Mouse (Mus musculus) stomach, postnatal 0 days (tissue): ENCODE measurements around the gene Mterf1b. TPM values are rescaled to one million over a fixed set of nuclear protein-coding genes. Genes with fewer than 3 reads are reported as not detected.

Experiments
- ATAC-seq: fragments of 200-750 bp; cut with Nextera tagmentation; 2 replicates; pipeline ENCODE4 v1.8.0; 2017; ENCODE audit not compliant: low FRiP score, low TSS enrichment
- DNase-seq: peaks from one replicate; pipeline ENCODE4 v3.0.0-alpha.2; 2016; ENCODE audit warnings: low spot score
- H3K27ac ChIP-seq: fragments of 300-500 bp; sonication (generic); replicated peaks from 2 replicates; pipeline ENCODE4 v1.5.1; 2014; ENCODE audit warnings: mild to moderate bottlenecking, control low read depth
- H3K27me3 ChIP-seq: fragments of 300-500 bp; sonication (generic); 2 replicates; pipeline ENCODE4 v1.6.1; 2014; ENCODE audit warnings: low read length; ENCODE audit not compliant: control insufficient read depth, insufficient read depth
- H3K36me3 ChIP-seq: fragments of 300-500 bp; sonication (generic); 2 replicates; pipeline ENCODE4 v1.6.1; 2014; ENCODE audit warnings: low read length, mixed read lengths; ENCODE audit not compliant: control insufficient read depth, insufficient read depth
- H3K4me1 ChIP-seq: fragments of 300-500 bp; sonication (generic); replicated peaks from 2 replicates; pipeline ENCODE4 v1.6.1; 2014; ENCODE audit warnings: antibody characterized with exemption; ENCODE audit not compliant: control insufficient read depth, insufficient read depth
- H3K4me2 ChIP-seq: fragments of 300-500 bp; sonication (generic); replicated peaks from 2 replicates; pipeline ENCODE4 v1.6.1; 2014; ENCODE audit warnings: low read depth, mild to moderate bottlenecking, control low read depth, moderate library complexity
- H3K4me3 ChIP-seq: fragments of 300-500 bp; sonication (generic); 2 replicates; pipeline ENCODE4 v1.5.1; 2014; ENCODE audit warnings: low read depth, low read length, control low read depth
- H3K9ac ChIP-seq: fragments of 300-500 bp; sonication (generic); 2 replicates; pipeline ENCODE4 v1.6.1; 2014; ENCODE audit warnings: mild to moderate bottlenecking, low read length, control low read depth, mixed read lengths
- H3K9me3 ChIP-seq: fragments of 300-500 bp; sonication (generic); 2 replicates; pipeline ENCODE4 v1.6.1; 2016; ENCODE audit warnings: low read length; ENCODE audit not compliant: control insufficient read depth
- CTCF ChIP-seq: IDR thresholded peaks from 2 replicates; pipeline ENCODE4 v1.5.1; 2016; ENCODE audit warnings: antibody characterized with exemption, low read depth, mild to moderate bottlenecking, moderate library complexity
- EP300 ChIP-seq: optimal IDR thresholded peaks from 2 replicates; pipeline ENCODE3; 2016; ENCODE audit warnings: antibody characterized with exemption
- WGBS: fragments of 180-500 bp; shearing (Covaris S2); extraction: QIAGEN DNeasy Blood & Tissue Kit; methylation state at CpG from one replicate; pipeline ENCODE4 v1.1.7; 2014; 5-methylcytosine and 5-hydroxymethylcytosine counted together
- polyA plus RNA-seq: library from polyadenylated mRNA; unstranded; fragments of >200 nt; fragmentation: Nextera tagmentation; extraction: Ambion mirVana; gene quantifications from 2 replicates; pipeline ENCODE4 v1.2.1, GENCODE M21; 2015

Mterf1b gene
- polyA plus RNA-seq, 1 experiment from 2014 or later, result 1.9 TPM

DNA sequence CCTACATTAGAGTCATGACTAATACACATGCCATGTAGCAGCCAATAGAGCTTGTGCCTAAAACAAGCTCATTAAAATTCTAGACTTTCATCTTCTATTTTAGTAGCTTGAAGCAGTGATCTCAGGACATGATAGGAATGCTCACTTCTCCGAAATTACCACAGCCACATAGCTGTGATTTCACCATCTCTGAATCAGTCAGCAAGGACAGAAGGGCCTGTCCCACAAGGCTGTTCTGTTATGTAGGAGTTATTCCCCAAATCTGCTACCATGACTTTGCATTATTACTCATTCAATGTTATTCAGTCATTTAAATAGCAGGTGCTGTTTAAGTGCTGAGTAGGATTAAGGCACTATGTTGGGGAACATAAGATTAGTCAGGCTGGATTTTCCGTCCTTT is 42.3 kb downstream of the Mterf1b start:
- DNase-seq (no peak), ATAC-seq (no peak)
- H3K9me3 ChIP-seq, result no peaks in the 10 kb centered on the region
- 76% methylated on average over 2 of the region's 2 CpGs for WGBS
- H3K36me3 ChIP-seq, result no peaks in the 10 kb centered on the region
- no peak for TF ChIP-seq CTCF
- TF ChIP-seq EP300, result no peak
- H3K4me3 ChIP-seq, result no peak overlapping the region
- H3K27me3 ChIP-seq, result no peaks in the 10 kb centered on the region
- no peak overlapping the region for H3K9ac ChIP-seq
- no peak overlapping the region for H3K4me2 ChIP-seq
- no peaks in the 10 kb centered on the region for H3K4me1 ChIP-seq
- H3K27ac ChIP-seq, result no peak overlapping the region

DNA sequence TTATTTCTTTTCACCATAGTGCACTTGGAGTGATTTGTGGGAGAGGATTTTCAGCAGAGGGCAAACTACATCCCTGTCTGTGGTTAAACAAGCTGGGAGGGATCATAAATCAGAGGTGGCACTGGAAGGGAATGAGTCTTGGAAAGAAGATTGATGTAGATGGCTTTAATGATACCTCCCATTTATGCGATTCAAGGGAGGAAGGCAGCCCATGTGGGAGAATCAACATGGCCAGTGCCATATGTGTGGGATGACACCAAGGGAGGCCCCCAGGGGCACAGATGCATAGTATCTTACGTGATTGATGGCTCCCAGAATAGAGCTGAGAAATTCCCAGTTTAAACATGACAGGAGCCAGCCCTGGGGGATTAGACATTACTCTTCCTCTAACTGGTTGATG is 48.0 kb downstream of the Mterf1b start:
- Histone ChIP-seq H3K9me3 (no peaks in the 10 kb centered on the region), H3K4me2 (no peak overlapping the region), H3K4me3 (no peak overlapping the region), H3K27me3 (no peaks in the 10 kb centered on the region), H3K4me1 (no peaks in the 10 kb centered on the region), H3K9ac (no peak overlapping the region), H3K27ac (no peak overlapping the region), H3K36me3 (no peaks in the 10 kb centered on the region)
- ATAC-seq, result no peak
- WGBS, result 59% methylated on average over 2 of the region's 2 CpGs
- no peak for TF ChIP-seq EP300
- TF ChIP-seq CTCF, result no peak
- DNase-seq, result no peak

DNA sequence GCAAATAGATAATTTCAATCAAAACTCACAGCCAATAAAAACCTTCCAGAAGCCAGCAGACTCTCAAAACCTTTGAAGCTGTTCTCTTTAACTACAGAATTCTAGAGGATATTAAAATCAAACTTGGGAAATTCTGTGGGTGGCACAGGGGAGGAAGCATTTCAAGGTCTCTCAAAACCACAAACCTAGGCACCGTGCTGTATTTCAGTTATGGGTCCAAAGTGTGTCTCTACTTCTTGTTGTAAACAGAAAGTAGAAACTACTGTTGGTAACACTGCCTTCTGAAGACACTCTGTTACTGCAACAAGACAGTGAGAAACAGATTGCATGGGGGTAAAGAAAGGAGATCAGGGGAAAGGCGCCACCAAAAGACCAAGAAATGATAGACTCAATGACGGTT is 52.8 kb downstream of the Mterf1b start:
- 87% methylated on average over 3 of the region's 3 CpGs for WGBS
- no peak overlapping the region for H3K27ac ChIP-seq

DNA sequence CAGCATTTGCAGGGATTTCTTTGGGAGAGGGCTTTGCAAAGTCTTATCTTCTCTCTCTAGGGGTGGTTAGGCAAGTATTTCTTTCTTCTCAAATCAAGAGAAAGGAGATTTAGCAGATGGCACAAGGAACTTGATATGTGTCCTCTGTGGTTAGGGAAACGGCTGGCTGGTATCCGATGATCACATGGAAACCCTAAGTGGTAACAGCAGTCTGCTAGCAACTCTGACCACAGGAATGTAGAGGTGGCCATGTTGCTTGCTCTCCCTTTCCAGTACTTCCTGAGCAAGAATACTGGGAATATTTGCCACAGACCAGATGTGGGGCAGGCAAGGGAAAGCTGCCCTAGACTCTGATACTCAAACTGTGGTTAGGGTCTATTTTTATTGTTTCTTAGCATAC is 53.9 kb downstream of the Mterf1b start:
- H3K4me1 ChIP-seq, result no peaks in the 10 kb centered on the region
- H3K9me3 ChIP-seq, result no peaks in the 10 kb centered on the region
- DNase-seq (no peak), ATAC-seq (no peak)
- H3K4me3 ChIP-seq, result no peak overlapping the region
- 76% methylated on average over 2 of the region's 2 CpGs for WGBS
- H3K36me3 ChIP-seq, result no peaks in the 10 kb centered on the region
- TF ChIP-seq EP300 (no peak), CTCF (no peak)
- no peak overlapping the region for H3K9ac ChIP-seq
- no peak overlapping the region for H3K27ac ChIP-seq
- no peaks in the 10 kb centered on the region for H3K27me3 ChIP-seq
- H3K4me2 ChIP-seq, result no peak overlapping the region

More for the DNA sequence above, 52.8 kb downstream of the Mterf1b start:
- no peak overlapping the region for H3K9ac ChIP-seq
- no peak for DNase-seq
- H3K4me2 ChIP-seq, result no peak overlapping the region
- no peak overlapping the region for H3K4me3 ChIP-seq
- no peaks in the 10 kb centered on the region for H3K27me3 ChIP-seq
- ATAC-seq, result no peak
- TF ChIP-seq EP300 (no peak), CTCF (no peak)
- H3K9me3 ChIP-seq, result no peaks in the 10 kb centered on the region
- no peaks in the 10 kb centered on the region for H3K4me1 ChIP-seq
- no peaks in the 10 kb centered on the region for H3K36me3 ChIP-seq

Other genes starting within 250 kb of the Mterf1b start
- 61.1 and 65.8 TPM in 2 replicates for gene Cyp51, start 87.6 kb upstream of the Mterf1b start, polyA plus RNA-seq